In the genomic region with DNA sequence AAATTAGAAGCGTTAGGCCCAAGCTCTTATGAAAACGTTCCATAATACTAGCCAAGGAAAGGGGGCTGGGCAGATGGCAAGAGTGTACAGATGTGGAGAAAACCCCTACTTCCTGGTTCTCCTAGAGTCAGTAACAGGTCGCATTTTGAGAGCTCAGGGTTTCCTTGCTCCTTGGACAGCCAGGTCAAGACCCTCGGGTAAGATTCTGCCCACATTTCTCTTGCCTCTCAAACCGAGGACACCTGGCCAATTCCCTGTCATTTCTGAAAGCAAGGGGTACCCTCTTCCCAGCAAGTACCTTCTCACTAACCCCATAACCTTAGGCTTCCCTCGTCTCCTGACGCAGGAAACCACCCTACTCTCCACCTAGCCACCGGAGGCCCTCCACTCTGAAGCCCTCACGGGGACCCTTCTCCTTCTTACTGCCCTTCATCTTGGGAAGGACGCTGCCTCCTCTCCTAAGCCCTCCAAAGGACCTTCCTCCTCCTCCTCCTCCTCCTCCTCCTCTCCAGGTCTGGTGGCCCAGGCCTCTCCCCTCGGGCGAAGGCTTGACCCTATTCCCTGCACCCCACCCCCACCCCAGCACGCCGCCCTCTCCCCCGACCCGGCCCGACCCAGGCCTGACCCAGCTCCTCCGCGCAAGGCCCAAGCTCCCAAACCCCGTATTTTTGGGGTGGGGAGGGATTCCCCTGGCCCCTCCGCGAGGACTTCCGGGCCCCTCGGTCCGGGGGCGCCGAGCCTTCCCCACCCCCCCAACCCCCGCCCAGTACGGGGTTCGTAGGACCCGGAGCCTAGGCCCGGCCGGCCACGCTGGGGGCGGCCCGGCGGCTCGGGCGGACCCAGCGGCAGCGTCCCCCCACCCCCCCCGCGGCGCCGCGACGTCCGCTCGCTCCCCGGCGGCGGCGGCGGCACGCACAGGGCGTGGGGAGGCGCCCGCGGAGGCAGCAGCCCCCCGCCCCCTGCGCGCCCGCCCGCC, we compare ENCODE assay signal across 8 mouse cellular contexts. TPM values are rescaled to one million over a fixed set of nuclear protein-coding genes. Genes with fewer than 3 reads are reported as not detected.
DNase-seq lines count a peak whose midpoint lies in the region; ATAC-seq and TF ChIP-seq lines count a peak whose summit lies in the region.

No protein-coding gene starts in this region.

- H3K4me2 ChIP-seq in hindbrain, postnatal 0 days (ENCODE audit: low read depth, low read length): peak overlapping the region; percentile 64
- H3K4me2 ChIP-seq in liver, embryonic 16.5 days (ENCODE audit: low read depth, low read length): peak overlapping the region; percentile 78
- H3K4me2 ChIP-seq in neural tube, embryonic 12.5 days (replicated peaks): peak overlapping the region; percentile 71

- WGBS in hindbrain, postnatal 0 days: 2% methylated on average over 42 of the region's 64 CpGs
- under 1% methylated on average over 29 of the region's 64 CpGs for WGBS in liver, embryonic 16.5 days (ENCODE audit: insufficient replicate concordance)
- 3% methylated on average over 40 of the region's 64 CpGs for WGBS in neural tube, embryonic 12.5 days

- H3K9ac ChIP-seq in hindbrain, postnatal 0 days (replicated peaks; ENCODE audit: low read length): peak overlapping the region; percentile 94
- H3K9ac ChIP-seq in liver, embryonic 16.5 days (ENCODE audit: low read depth, low read length): peak overlapping the region; percentile 92
- H3K9ac ChIP-seq in neural tube, embryonic 12.5 days: peak overlapping the region; percentile 97

- peak overlapping the region; percentile 86 for H3K4me3 ChIP-seq in gastrocnemius, adult 2 months
- H3K4me3 ChIP-seq in hindbrain, postnatal 0 days (ENCODE audit: low read length): peak overlapping the region; percentile 81
- H3K4me3 ChIP-seq in liver, embryonic 16.5 days (ENCODE audit: low read depth, low read length): peak overlapping the region; percentile 87
- H3K4me3 ChIP-seq in neural tube, embryonic 12.5 days: peak overlapping the region; percentile 91

- intact Hi-C loops in gastrocnemius, adult 2 months (cut with DNase I): loop anchor here (2.0 kb wide), 1 partner anchor 48 kb away; a partner anchor contains a TSS

- H3K36me3 ChIP-seq in hindbrain, postnatal 0 days (ENCODE audit: insufficient read depth, low read length): no peaks in the 10 kb centered on the region
- no peaks in the 10 kb centered on the region for H3K36me3 ChIP-seq in liver, embryonic 16.5 days (ENCODE audit: control insufficient read depth, insufficient read depth)
- 0 out of 2 replicates have a peak, but pooled peaks cover 2% of the 10 kb centered on the region for H3K36me3 ChIP-seq in neural tube, embryonic 12.5 days

- H3K9me3 ChIP-seq in hindbrain, postnatal 0 days (ENCODE audit: low read length): no peaks in the 10 kb centered on the region
- no peaks in the 10 kb centered on the region for H3K9me3 ChIP-seq in liver, embryonic 16.5 days (replicated peaks; ENCODE audit: control insufficient read depth, low read length)
- no peaks in the 10 kb centered on the region for H3K9me3 ChIP-seq in neural tube, embryonic 12.5 days

- ATAC-seq in hindbrain, postnatal 0 days: peak; percentile 90
- peak; percentile 85 for ATAC-seq in liver, embryonic 16.5 days (ENCODE audit: low read depth)
- ATAC-seq in neural tube, embryonic 12.5 days (ENCODE audit: low FRiP score, low read depth): peak; percentile 61

- no peak for TF ChIP-seq CTCF in gastrocnemius, adult 2 months (IDR thresholded peaks at IDR 0.05)
- no peak for TF ChIP-seq CTCF in hindbrain, postnatal 0 days (IDR thresholded peaks at IDR 0.05; ENCODE audit: low read depth)

- H3K27ac ChIP-seq in gastrocnemius, adult 2 months: peak overlapping the region; percentile 97
- H3K27ac ChIP-seq in hindbrain, postnatal 0 days: peak overlapping the region; percentile 92
- H3K27ac ChIP-seq in liver, embryonic 16.5 days (ENCODE audit: low read length): peak overlapping the region; percentile 91
- H3K27ac ChIP-seq in neural tube, embryonic 12.5 days: peak overlapping the region; percentile 79

- H3K27me3 ChIP-seq in hindbrain, postnatal 0 days (ENCODE audit: insufficient read depth, low read length): no peaks in the 10 kb centered on the region
- H3K27me3 ChIP-seq in liver, embryonic 16.5 days (ENCODE audit: control insufficient read depth, insufficient read depth, low read depth, low read length): no peaks in the 10 kb centered on the region
- H3K27me3 ChIP-seq in neural tube, embryonic 12.5 days (replicated peaks): no peaks in the 10 kb centered on the region

- peaks cover 15% of the 10 kb centered on the region; the same call in 1 of the 2 replicates for H3K4me1 ChIP-seq in hindbrain, postnatal 0 days (ENCODE audit: insufficient read depth, low read length)
- peaks cover 28% of the 10 kb centered on the region for H3K4me1 ChIP-seq in liver, embryonic 16.5 days (ENCODE audit: control insufficient read depth, low read depth, low read length)
- H3K4me1 ChIP-seq in neural tube, embryonic 12.5 days: peaks cover 15% of the 10 kb centered on the region

- DNase-seq in right cerebral cortex, postnatal 14 days: peak; percentile 39
- no peak for DNase-seq in right cerebral cortex, adult 18-20 months
- DNase-seq in cerebellum, adult 9-10 months: peak; percentile 53
- peak; percentile 84 for DNase-seq in gastrocnemius, adult 2 months
- peak; percentile 87 for DNase-seq in hindbrain, postnatal 0 days (ENCODE audit: low spot score)
- DNase-seq in urinary bladder, adult 2 months (ENCODE audit: low spot score): peak; percentile 58

RNA-seq across cellular contexts. Expression of a gene that starts 0.7 kb away (rescaled TPM):
- 10 to 100 TPM in 1 of 2 experiments, 1 to 10 TPM in 1; 8.7 to 10.6 TPM for total RNA-seq in gastrocnemius, adult 2 months (2021)
- total RNA-seq in hindbrain, postnatal 0 days (2014; rRNA removed): 19.1 and 20.1 TPM in 2 replicates
- 29.9 and 30.2 TPM in 2 replicates for polyA plus RNA-seq in hindbrain, postnatal 0 days (2015; fragmentation: Nextera tagmentation; extraction: Ambion mirVana)
- 12.2 and 12.7 TPM in 2 replicates for polyA plus RNA-seq in liver, embryonic 16.5 days (2015; fragmentation: Nextera tagmentation; extraction: Ambion mirVana)
- polyA plus RNA-seq in neural tube, embryonic 12.5 days (2016; fragmentation: Nextera tagmentation; extraction: Ambion mirVana): 41.9 and 45.4 TPM in 2 replicates
- polyA plus RNA-seq in urinary bladder, adult 2 months (2012; rRNA removed): 9.7 and 12.1 TPM in 2 replicates

RNA-seq across cellular contexts. Expression of a gene that starts 13.5 kb away (rescaled TPM):
- total RNA-seq in gastrocnemius, adult 2 months (2021): 10 to 100 TPM; 34.7 to 38.4 TPM
- 7.3 and 7.6 TPM in 2 replicates for total RNA-seq in hindbrain, postnatal 0 days (2014; rRNA removed)
- 30.0 and 30.5 TPM in 2 replicates for polyA plus RNA-seq in hindbrain, postnatal 0 days (2015; fragmentation: Nextera tagmentation; extraction: Ambion mirVana)
- 31.0 and 35.3 TPM in 2 replicates for polyA plus RNA-seq in liver, embryonic 16.5 days (2015; fragmentation: Nextera tagmentation; extraction: Ambion mirVana)
- 48.6 and 55.8 TPM in 2 replicates for polyA plus RNA-seq in neural tube, embryonic 12.5 days (2016; fragmentation: Nextera tagmentation; extraction: Ambion mirVana)
- polyA plus RNA-seq in urinary bladder, adult 2 months (2012; rRNA removed): 19.4 and 23.4 TPM in 2 replicates

RNA-seq across cellular contexts. Expression of a gene that starts 42.5 kb away (rescaled TPM):
- total RNA-seq in gastrocnemius, adult 2 months (2021): under 1 TPM in 1 of 2 experiments, not detected in 1; 0.33 TPM
- total RNA-seq in hindbrain, postnatal 0 days (2014; rRNA removed): 4.9 and 5.4 TPM in 2 replicates
- polyA plus RNA-seq in hindbrain, postnatal 0 days (2015; fragmentation: Nextera tagmentation; extraction: Ambion mirVana): 5.1 and 5.9 TPM in 2 replicates
- polyA plus RNA-seq in liver, embryonic 16.5 days (2015; fragmentation: Nextera tagmentation; extraction: Ambion mirVana): 0.41 and 0.61 TPM in 2 replicates
- polyA plus RNA-seq in neural tube, embryonic 12.5 days (2016; fragmentation: Nextera tagmentation; extraction: Ambion mirVana): 1.0 and 1.2 TPM in 2 replicates
- 2.3 and 3.6 TPM in 2 replicates for polyA plus RNA-seq in urinary bladder, adult 2 months (2012; rRNA removed)

RNA-seq across cellular contexts. Expression of a gene that starts 48.6 kb away (rescaled TPM):
- total RNA-seq in gastrocnemius, adult 2 months (2021): 10 to 100 TPM; 27.3 to 27.6 TPM
- total RNA-seq in hindbrain, postnatal 0 days (2014; rRNA removed): 56.4 and 57.1 TPM in 2 replicates
- 86.4 and 87.7 TPM in 2 replicates for polyA plus RNA-seq in hindbrain, postnatal 0 days (2015; fragmentation: Nextera tagmentation; extraction: Ambion mirVana)
- 24.9 and 28.5 TPM in 2 replicates for polyA plus RNA-seq in liver, embryonic 16.5 days (2015; fragmentation: Nextera tagmentation; extraction: Ambion mirVana)
- polyA plus RNA-seq in neural tube, embryonic 12.5 days (2016; fragmentation: Nextera tagmentation; extraction: Ambion mirVana): 155 and 158 TPM in 2 replicates
- polyA plus RNA-seq in urinary bladder, adult 2 months (2012; rRNA removed): 22.1 and 22.2 TPM in 2 replicates
